9 mouse cellular contexts compared by ENCODE assay signal in genomic region chr5:66259756-66260448, GRCm38 (mm10). TPM values are rescaled to one million over a fixed set of nuclear protein-coding genes. Genes with fewer than 3 reads are reported as not detected.
DNase-seq lines count a peak whose midpoint lies in the region; ATAC-seq and TF ChIP-seq lines count a peak whose summit lies in the region.
"Had no signal": no experiment of that assay in that cellular context is flagged by ENCODE, and none has a peak within 500 bp of the region (broad histone marks: within the 10 kb centered on the region; RNA-seq: fewer than 3 reads in every experiment).

Gene Nsun7, plus strand, starts transcription at chr5:66259897.

- H3K9ac ChIP-seq in ES-E14 (ENCODE audit: insufficient read depth, low read depth, low read length, poor library complexity, severe bottlenecking), result peak within 1 kb of the TSS; percentile 69
- peak within 1 kb of the TSS; percentile 34; the same call in 1 of the 2 replicates for H3K9ac ChIP-seq in lung, postnatal 0 days (replicated peaks; ENCODE audit: low read depth)

- ATAC-seq in lung, postnatal 0 days, result peak; percentile 94

- 1% methylated on average over 44 of the region's 44 CpGs for WGBS in hindbrain, embryonic 10.5 days
- WGBS in lung, postnatal 0 days, result 2% methylated on average over 44 of the region's 44 CpGs

- H3K27me3 ChIP-seq in hindbrain, embryonic 10.5 days (ENCODE audit: insufficient read depth, poor library complexity, severe bottlenecking), result peaks cover 20% of the 10 kb centered on the region
- H3K27me3 ChIP-seq in lung, postnatal 0 days (replicated peaks; ENCODE audit: insufficient read depth, low read length), result no peaks in the 10 kb centered on the region

- H3K4me1 ChIP-seq in ES-E14 (ENCODE audit: control insufficient read depth in 2 of 2, insufficient read depth in 2 of 2, low read length in 2 of 2, poor library complexity in 1 of 2), result no peaks in the 10 kb centered on the region
- H3K4me1 ChIP-seq in hindbrain, embryonic 10.5 days (replicated peaks), result 0 out of 2 replicates have a peak, but pooled peaks cover 9% of the 10 kb centered on the region
- no peaks in the 10 kb centered on the region for H3K4me1 ChIP-seq in lung, postnatal 0 days (ENCODE audit: insufficient read depth, low read depth, low read length)

- H3K36me3 ChIP-seq in ES-E14 (ENCODE audit: control insufficient read depth, insufficient read depth, low read length, poor library complexity, severe bottlenecking), result no peaks in the 10 kb centered on the region
- no peaks in the 10 kb centered on the region for H3K36me3 ChIP-seq in hindbrain, embryonic 10.5 days
- H3K36me3 ChIP-seq in lung, postnatal 0 days (ENCODE audit: insufficient read depth, low read length), result no peaks in the 10 kb centered on the region

- DNase-seq in ES-E14 (ENCODE audit: low read depth, low spot score), result peak; percentile 52
- DNase-seq in cerebellum, adult 8-10 months, result peak; percentile 37
- DNase-seq in frontal cortex, adult 2 months (ENCODE audit: extremely low spot score in 1 of 2, low spot score in 1 of 2), result peak; percentile 56 to 90
- DNase-seq in hindbrain, embryonic 10.5 days (ENCODE audit: low spot score), result peak; percentile 81
- peak; percentile 85 to 86 for DNase-seq in layer of hippocampus, postnatal 14 days (ENCODE audit: low spot score in 2 of 2)
- DNase-seq in lung, postnatal 0 days (ENCODE audit: low spot score), result no peak
- DNase-seq in ovary, postnatal 14 days (ENCODE audit: low spot score), result peak; percentile 74
- DNase-seq in thymus, postnatal 4 days, result peak; percentile 70

- H3K4me3 ChIP-seq in ES-E14 (ENCODE audit: insufficient read depth in 1 of 2, low read depth in 1 of 2, low read length in 2 of 2, poor library complexity in 1 of 2, severe bottlenecking in 1 of 2), result peak within 1 kb of the TSS; percentile 74 to 85
- peak within 1 kb of the TSS; percentile 80 for H3K4me3 ChIP-seq in hindbrain, embryonic 10.5 days
- H3K4me3 ChIP-seq in lung, postnatal 0 days (ENCODE audit: low read depth, low read length), result peak within 1 kb of the TSS; percentile 50
- H3K4me3 ChIP-seq: erythroblast, embryonic 14.5 days had no signal

- no peak for TF ChIP-seq EP300 in lung, postnatal 0 days (IDR thresholded peaks at IDR 0.05)

- in situ Hi-C loops in ES-E14 (cut with MboI; ENCODE audit: low sequenced_read_pairs in 2 of 2, unreplicated experiment in 2 of 2), result no loop called here

- TF ChIP-seq CTCF in lung, postnatal 0 days (IDR thresholded peaks at IDR 0.05), result no peak

- H3K9me3 ChIP-seq in ES-E14 (ENCODE audit: control insufficient read depth, insufficient read depth, low read depth, low read length), result no peaks in the 10 kb centered on the region
- no peaks in the 10 kb centered on the region for H3K9me3 ChIP-seq in hindbrain, embryonic 10.5 days
- H3K9me3 ChIP-seq in lung, postnatal 0 days (ENCODE audit: low read length), result no peaks in the 10 kb centered on the region

- H3K4me2 ChIP-seq in lung, postnatal 0 days (replicated peaks; ENCODE audit: low read depth, low read length), result peak within 1 kb of the TSS; percentile 79

- no peak within 1 kb of the TSS for H3K27ac ChIP-seq in ES-E14 (ENCODE audit: insufficient read depth, low read depth, low read length, poor library complexity, severe bottlenecking)
- peak within 1 kb of the TSS; percentile 89 for H3K27ac ChIP-seq in hindbrain, embryonic 10.5 days
- H3K27ac ChIP-seq in lung, postnatal 0 days (ENCODE audit: low read length), result 0 out of 2 replicates have a peak within 1 kb of the TSS, but pooled peaks have one; percentile 47

TF ChIP-seq in ES-E14, 5 proteins besides CTCF, POLR2A, EP300 and RAD21:
- no peak for TF ChIP-seq HCFC1 (IDR thresholded peaks at IDR 0.05; ENCODE audit: borderline replicate concordance, insufficient read depth, low read length)
- no peak for TF ChIP-seq ZC3H11A (IDR thresholded peaks at IDR 0.05; ENCODE audit: borderline replicate concordance, low read depth, low read length)
- TF ChIP-seq CHD2 (IDR thresholded peaks at IDR 0.05; ENCODE audit: low read depth, low read length), result no peak
- no peak for TF ChIP-seq ZNF384 (IDR thresholded peaks at IDR 0.05; ENCODE audit: low read depth, low read length)
- no peak for TF ChIP-seq MAFK (IDR thresholded peaks at IDR 0.05; ENCODE audit: insufficient read depth, low read depth, low read length)

RNA-seq across cellular contexts. Expression of gene Nsun7, which starts in this region (rescaled TPM):
- total RNA-seq in ES-E14 (2012; rRNA removed), result 0.04 TPM in 1 of 2 replicates, not detected in the other
- polyA plus RNA-seq in frontal cortex, adult 2 months (2012; rRNA removed), result 8.8 and 9.5 TPM in 2 replicates
- polyA plus RNA-seq in hindbrain, embryonic 10.5 days (2016; fragmentation: Nextera tagmentation; extraction: Ambion mirVana), result 0.31 and 0.72 TPM in 2 replicates
- total RNA-seq in layer of hippocampus, postnatal 14 days (2021), result 10 to 100 TPM in 1 of 2 experiments, 1 to 10 TPM in 1; 8.8 to 10.2 TPM
- 0.93 and 1.1 TPM in 2 replicates for polyA plus RNA-seq in lung, postnatal 0 days (2015; fragmentation: Nextera tagmentation; extraction: Ambion mirVana)
- polyA plus RNA-seq: erythroblast, embryonic 14.5 days had no signal

Comparison
In these comparisons a context has a peak if more than half of its experiments do, and no peak if none do; other contexts are left out.
1. Peak in DNase-seq, H3K4me3 ChIP-seq and H3K9ac ChIP-seq in ES-E14; RNA of the gene not detected or under 1 TPM.
2. Peak in DNase-seq, H3K4me3 ChIP-seq and H3K27ac ChIP-seq in hindbrain, embryonic 10.5 days; RNA of the gene not detected or under 1 TPM.